Mouse (Mus musculus) liver, postnatal 0 days (tissue): ENCODE results near the gene Cfap45. TPM values are rescaled to one million over a fixed set of nuclear protein-coding genes. Genes with fewer than 3 reads are reported as not detected.
A peak's percentile ranks its signal among the peaks of the same experiment; 100 is the strongest.

Experiments used
- ATAC-seq: fragments of 200-750 bp; cut with Nextera tagmentation; 2 replicates; pipeline ENCODE4 v1.8.0; 2017; ENCODE audit warnings: mild to moderate bottlenecking, moderate library complexity
- DNase-seq: peaks from one replicate; pipeline ENCODE4 v3.0.0-alpha.2; 2016
- H3K27ac ChIP-seq: fragments of 300-500 bp; sonication (generic); 2 replicates; pipeline ENCODE4 v1.5.1; 2014; ENCODE audit warnings: antibody characterized with exemption, moderate library complexity, mild to moderate bottlenecking, low read depth
- H3K27me3 ChIP-seq: fragments of 300-500 bp; sonication (generic); 2 replicates; pipeline ENCODE4 v1.6.1; 2014; ENCODE audit warnings: low read length, control low read depth, mixed read lengths; ENCODE audit not compliant: insufficient read depth
- H3K36me3 ChIP-seq: fragments of 300-500 bp; sonication (generic); replicated peaks from 2 replicates; pipeline ENCODE4 v1.6.1; 2014; ENCODE audit warnings: mild to moderate bottlenecking, control low read depth, low read length, moderate library complexity, mixed read lengths; ENCODE audit not compliant: insufficient read depth
- H3K4me1 ChIP-seq: fragments of 300-500 bp; sonication (generic); 2 replicates; pipeline ENCODE4 v1.6.1; 2014; ENCODE audit warnings: antibody characterized with exemption, mild to moderate bottlenecking, control low read depth; ENCODE audit not compliant: insufficient read depth
- H3K4me2 ChIP-seq: fragments of 300-500 bp; sonication (generic); 2 replicates; pipeline ENCODE4 v1.6.1; 2014; ENCODE audit warnings: low read depth, mild to moderate bottlenecking, low read length, moderate library complexity, mixed read lengths
- H3K4me3 ChIP-seq: fragments of 300-500 bp; sonication (generic); 2 replicates; pipeline ENCODE4 v1.5.1; 2014; ENCODE audit warnings: low read depth, low read length
- H3K9ac ChIP-seq: fragments of 300-500 bp; sonication (generic); replicated peaks from 2 replicates; pipeline ENCODE4 v1.6.1; 2014; ENCODE audit warnings: mild to moderate bottlenecking, moderate library complexity
- H3K9me3 ChIP-seq: fragments of 300-500 bp; sonication (generic); 2 replicates; pipeline ENCODE4 v1.6.1; 2016; ENCODE audit warnings: mild to moderate bottlenecking, control low read depth, low read length, mixed read lengths
- CTCF ChIP-seq: sonication (generic); IDR thresholded peaks from 2 replicates; pipeline ENCODE4 v1.5.1; 2016; ENCODE audit warnings: antibody characterized with exemption, low read depth
- EP300 ChIP-seq: IDR thresholded peaks from 2 replicates; pipeline ENCODE4 v1.6.1; 2016; ENCODE audit warnings: antibody characterized with exemption, low read depth, mild to moderate bottlenecking
- WGBS: fragments of 180-500 bp; shearing (Covaris S2); extraction: QIAGEN DNeasy Blood & Tissue Kit; methylation state at CpG from one replicate; pipeline ENCODE4 v1.1.7; 2014; ENCODE audit not compliant: insufficient replicate concordance; 5-methylcytosine and 5-hydroxymethylcytosine counted together
- polyA plus RNA-seq: library from polyadenylated mRNA; unstranded; fragments of >200 nt; fragmentation: Nextera tagmentation; extraction: Ambion mirVana; gene quantifications from 2 replicates; pipeline ENCODE4 v1.2.1, GENCODE M21; 2015

Gene Cfap45
- polyA plus RNA-seq, 1 experiment from 2014 or later: 0.32 TPM

DNA sequence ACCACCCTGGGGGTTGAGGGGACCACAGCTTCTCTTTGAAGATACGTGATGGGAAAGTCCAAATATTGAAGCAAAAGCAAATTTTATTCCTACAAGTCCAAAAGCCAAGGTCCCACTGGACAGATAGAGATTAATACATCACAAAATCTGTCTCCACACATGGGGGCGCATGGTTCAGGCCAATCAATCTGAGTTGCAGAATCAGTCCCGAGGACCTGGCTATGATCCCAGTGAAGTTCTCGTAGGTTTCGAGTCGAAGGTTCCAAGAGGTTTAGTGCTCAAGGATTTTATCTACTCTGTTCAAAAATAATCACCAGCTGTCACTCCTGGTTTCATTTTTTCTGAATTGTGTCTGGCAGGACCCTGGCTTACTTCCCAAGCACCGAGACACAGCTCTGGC, 30.4 kb downstream of the Cfap45 start:
- Histone ChIP-seq H3K36me3 (no peaks in the 10 kb centered on the region), H3K27ac (no peak overlapping the region), H3K9ac (no peak overlapping the region), H3K4me2 (0 out of 2 replicates have a peak overlapping the region, but pooled peaks have one; percentile 47), H3K4me3 (no peak overlapping the region), H3K27me3 (0 out of 2 replicates have a peak, but pooled peaks cover 4% of the 10 kb centered on the region), H3K9me3 (no peaks in the 10 kb centered on the region), H3K4me1 (0 out of 2 replicates have a peak, but pooled peaks cover 3% of the 10 kb centered on the region)
- 51% methylated on average over 7 of the region's 7 CpGs for WGBS
- DNase-seq (no peak), ATAC-seq (no peak)
- TF ChIP-seq CTCF (no peak), EP300 (no peak)

DNA sequence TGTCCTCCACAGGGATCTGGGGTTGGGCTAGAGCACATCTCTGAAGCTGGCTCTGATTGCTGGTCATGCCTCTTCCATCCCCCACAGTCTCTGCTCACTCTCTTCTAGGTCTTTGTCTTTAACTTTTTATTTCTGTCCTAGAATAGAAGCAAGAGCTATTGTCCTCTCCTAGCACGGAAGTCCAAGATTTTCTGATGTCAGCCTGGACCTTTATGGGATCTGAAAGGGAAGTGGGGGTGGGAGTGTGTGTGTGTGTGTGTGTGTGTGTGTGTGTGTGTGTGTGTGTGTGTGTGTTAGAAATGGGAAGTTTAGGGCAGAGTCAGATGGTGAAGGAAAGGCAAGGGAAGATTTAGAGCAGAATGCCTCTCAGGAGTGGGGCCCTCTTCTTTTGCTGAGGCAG, 32.0 kb downstream of the Cfap45 start:
- Histone ChIP-seq H3K9ac (no peak overlapping the region), H3K36me3 (no peaks in the 10 kb centered on the region), H3K9me3 (no peaks in the 10 kb centered on the region), H3K27me3 (0 out of 2 replicates have a peak, but pooled peaks cover 7% of the 10 kb centered on the region), H3K4me1 (0 out of 2 replicates have a peak, but pooled peaks cover 3% of the 10 kb centered on the region), H3K4me2 (no peak overlapping the region), H3K27ac (no peak overlapping the region), H3K4me3 (no peak overlapping the region)
- no peak for TF ChIP-seq EP300
- DNase-seq (no peak), ATAC-seq (no peak)
- WGBS: 48% methylated on average over 1 of the region's 1 CpGs

DNA sequence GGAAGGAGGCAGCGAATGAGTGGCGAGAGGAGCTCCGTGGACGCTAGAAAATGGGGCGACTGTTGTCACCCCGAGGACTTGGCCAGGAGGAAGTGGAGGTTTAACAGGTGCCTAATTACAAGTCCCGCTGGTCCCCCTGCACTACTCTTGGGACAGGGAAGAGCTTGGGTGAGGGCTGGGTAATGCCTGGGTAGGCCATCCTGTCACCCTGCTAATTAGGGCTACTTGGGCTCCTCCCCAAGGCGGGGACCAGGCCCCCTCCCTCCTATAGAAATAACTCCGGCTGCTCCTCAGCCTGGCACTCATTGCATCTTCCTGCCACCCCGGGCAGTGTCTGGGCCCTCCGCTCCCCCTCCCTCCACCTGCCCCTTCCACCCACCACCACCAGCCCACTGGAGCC, 35.0 kb downstream of the Cfap45 start, which contains the start of gene Vsig8:
Gene Vsig8 (plus strand): TSS at position 301 of the 400 bp plus-strand sequence.
- Histone ChIP-seq H3K36me3 (no peaks in the 10 kb centered on the region), H3K27ac (no peak within 1 kb of the TSS), H3K9ac (no peak within 1 kb of the TSS), H3K4me2 (no peak within 1 kb of the TSS), H3K4me3 (no peak within 1 kb of the TSS), H3K27me3 (peaks cover 11% of the 10 kb centered on the region; the same call in 1 of the 2 replicates), H3K4me1 (0 out of 2 replicates have a peak, but pooled peaks cover 3% of the 10 kb centered on the region), H3K9me3 (no peaks in the 10 kb centered on the region)
- no peak for TF ChIP-seq EP300
- no peak for TF ChIP-seq CTCF
- 68% methylated on average over 9 of the region's 11 CpGs for WGBS
- ATAC-seq: no peak
- DNase-seq: no peak

DNA sequence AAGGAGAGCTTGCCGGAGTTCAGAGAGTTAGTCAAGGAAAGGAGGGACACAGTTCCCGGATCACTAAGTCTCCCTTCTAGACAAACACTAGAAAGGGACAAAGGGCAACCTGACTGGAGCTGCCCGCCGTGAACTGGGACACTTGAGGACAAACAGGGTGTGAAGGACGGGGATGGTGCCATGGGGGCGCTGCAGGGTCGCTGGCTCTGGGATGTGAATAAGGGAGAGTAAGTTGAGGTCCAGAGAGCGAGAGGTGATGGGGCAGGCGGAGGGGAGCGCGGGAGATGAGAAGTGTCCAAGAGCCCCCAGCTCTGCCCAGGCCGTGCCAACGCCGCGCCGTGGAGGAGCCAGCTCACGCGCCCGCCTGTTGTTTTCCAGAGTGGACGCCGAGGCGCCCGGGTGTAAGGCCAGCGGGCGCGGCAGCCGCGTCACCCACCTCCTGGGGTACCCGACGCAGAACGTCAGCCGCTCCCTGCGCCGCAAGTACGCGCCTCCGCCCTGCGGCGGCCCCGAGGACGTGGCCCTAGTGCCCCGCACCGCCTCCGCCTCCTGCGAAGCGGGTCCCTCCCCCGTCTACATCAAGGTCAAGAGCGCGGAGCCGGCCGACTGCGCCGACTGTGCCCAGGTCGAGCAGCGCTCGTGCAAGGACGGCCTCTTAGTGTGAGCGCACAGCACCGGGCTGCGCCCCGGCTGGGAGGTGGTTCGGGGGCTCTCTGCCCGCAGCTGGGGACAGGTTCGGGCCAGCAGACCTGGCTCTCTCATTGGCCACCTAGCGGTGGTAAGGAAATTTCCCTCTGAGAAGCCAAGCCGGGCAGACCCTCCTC, 42.3 kb downstream of the Cfap45 start:
- Histone ChIP-seq H3K36me3 (no peaks in the 10 kb centered on the region), H3K9ac (peak overlapping the region; percentile 54), H3K9me3 (no peaks in the 10 kb centered on the region), H3K27me3 (peaks cover 46% of the 10 kb centered on the region), H3K4me2 (peak overlapping the region; percentile 86), H3K27ac (no peak overlapping the region), H3K4me1 (peaks cover 16% of the 10 kb centered on the region), H3K4me3 (peak overlapping the region; percentile 56)
- TF ChIP-seq EP300 (no peak), CTCF (peak; percentile 62)
- peak; percentile 44 for DNase-seq
- ATAC-seq: peak; percentile 56
- 2% methylated on average over 63 of the region's 66 CpGs for WGBS

DNA sequence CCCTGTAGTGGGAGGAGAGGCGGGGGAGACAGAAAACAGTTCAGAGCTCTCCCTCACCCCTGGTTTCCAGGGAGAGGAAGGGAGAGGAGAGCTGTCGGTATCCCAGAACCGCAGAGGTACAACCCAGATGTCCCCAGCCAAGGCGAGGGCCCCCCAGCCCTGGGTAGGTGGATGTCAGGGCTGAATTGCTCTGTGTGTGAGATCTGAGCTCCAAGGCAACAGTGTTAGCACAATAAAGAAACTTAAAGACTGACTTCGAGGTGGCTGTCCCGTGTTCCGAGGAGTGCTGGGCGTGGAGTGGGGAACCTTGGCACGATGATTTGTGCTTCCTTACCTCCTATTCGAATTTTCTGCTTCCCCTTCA, 42.8 kb downstream of the Cfap45 start:
- H3K4me3 ChIP-seq: peak overlapping the region; percentile 56
- TF ChIP-seq CTCF: no peak
- no peak for TF ChIP-seq EP300
- no peak overlapping the region for H3K9ac ChIP-seq
- DNase-seq: no peak
- peaks cover 16% of the 10 kb centered on the region for H3K4me1 ChIP-seq
- H3K4me2 ChIP-seq: peak overlapping the region; percentile 86
- no peak overlapping the region for H3K27ac ChIP-seq
- peak; percentile 7; the same call in 1 of the 2 replicates for ATAC-seq
- 3% methylated on average over 9 of the region's 10 CpGs for WGBS
- H3K9me3 ChIP-seq: no peaks in the 10 kb centered on the region
- H3K36me3 ChIP-seq: no peaks in the 10 kb centered on the region
- H3K27me3 ChIP-seq: peaks cover 46% of the 10 kb centered on the region

DNA sequence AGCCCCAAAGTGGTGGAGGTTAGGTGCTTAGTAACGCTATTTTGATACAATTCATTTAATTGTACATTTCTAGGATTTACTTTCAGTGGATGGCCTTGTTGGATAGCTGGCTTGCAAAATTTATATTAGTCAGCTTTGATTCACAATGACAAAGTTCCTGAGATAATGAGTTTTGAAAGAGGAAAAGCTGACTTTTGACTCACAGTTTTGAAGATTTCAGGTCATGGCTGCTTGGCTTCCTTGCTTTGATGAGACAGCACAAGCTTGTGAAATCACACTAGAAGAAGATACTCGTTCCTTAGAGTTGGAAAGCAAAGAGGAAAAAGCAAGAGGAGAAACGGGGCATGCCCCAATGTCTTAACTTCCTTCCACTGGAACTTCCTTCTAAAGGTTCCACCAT, 45.5 kb downstream of the Cfap45 start:
- Histone ChIP-seq H3K4me1 (peaks cover 16% of the 10 kb centered on the region), H3K27me3 (peaks cover 35% of the 10 kb centered on the region), H3K4me2 (no peak overlapping the region), H3K9me3 (no peaks in the 10 kb centered on the region), H3K36me3 (no peaks in the 10 kb centered on the region), H3K9ac (no peak overlapping the region), H3K4me3 (no peak overlapping the region), H3K27ac (no peak overlapping the region)
- WGBS: 37% methylated on average over 3 of the region's 3 CpGs
- ATAC-seq (no peak), DNase-seq (no peak)
- TF ChIP-seq EP300: no peak
- TF ChIP-seq CTCF: no peak
